Mouse (Mus musculus): ENCODE data around the gene Chpf. TPM values are rescaled to one million over a fixed set of nuclear protein-coding genes. Genes with fewer than 3 reads are reported as not detected.

The Chpf gene
- polyA plus RNA-seq, 1 experiment: 92.6 TPM

DNA sequence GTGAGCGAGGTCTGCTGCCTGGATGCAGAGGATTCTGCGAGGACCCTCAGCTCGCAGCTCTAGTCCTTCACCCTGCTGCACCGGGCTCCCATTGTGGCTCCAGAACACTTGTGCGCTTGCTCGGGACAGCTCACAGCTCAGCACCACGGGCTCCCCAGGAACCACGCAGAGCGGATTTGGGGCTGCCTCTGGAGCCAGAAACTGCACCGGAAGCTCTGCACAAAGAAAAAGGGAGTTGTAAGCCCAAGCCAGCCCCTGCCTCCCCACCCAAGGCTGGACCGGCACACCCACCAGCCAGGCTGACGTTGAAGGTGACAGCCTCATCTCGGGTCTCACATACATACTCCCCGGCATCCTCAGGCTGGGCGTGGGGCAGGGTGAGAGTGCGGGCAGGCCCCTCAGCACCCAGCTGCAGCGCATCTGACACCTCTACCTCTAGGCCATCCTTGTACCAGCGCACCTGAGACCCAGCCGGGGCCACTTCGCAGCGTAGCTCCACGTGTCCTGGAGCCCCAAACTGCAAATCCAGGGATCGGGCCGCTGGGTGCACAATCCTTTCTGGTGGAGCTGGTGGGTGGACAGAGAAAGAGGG, 13.6 kb upstream of the Chpf start:
- no peaks in the 10 kb centered on the region for H3K27me3 ChIP-seq (ENCODE audit: control insufficient read depth, insufficient read depth, low read length)

DNA sequence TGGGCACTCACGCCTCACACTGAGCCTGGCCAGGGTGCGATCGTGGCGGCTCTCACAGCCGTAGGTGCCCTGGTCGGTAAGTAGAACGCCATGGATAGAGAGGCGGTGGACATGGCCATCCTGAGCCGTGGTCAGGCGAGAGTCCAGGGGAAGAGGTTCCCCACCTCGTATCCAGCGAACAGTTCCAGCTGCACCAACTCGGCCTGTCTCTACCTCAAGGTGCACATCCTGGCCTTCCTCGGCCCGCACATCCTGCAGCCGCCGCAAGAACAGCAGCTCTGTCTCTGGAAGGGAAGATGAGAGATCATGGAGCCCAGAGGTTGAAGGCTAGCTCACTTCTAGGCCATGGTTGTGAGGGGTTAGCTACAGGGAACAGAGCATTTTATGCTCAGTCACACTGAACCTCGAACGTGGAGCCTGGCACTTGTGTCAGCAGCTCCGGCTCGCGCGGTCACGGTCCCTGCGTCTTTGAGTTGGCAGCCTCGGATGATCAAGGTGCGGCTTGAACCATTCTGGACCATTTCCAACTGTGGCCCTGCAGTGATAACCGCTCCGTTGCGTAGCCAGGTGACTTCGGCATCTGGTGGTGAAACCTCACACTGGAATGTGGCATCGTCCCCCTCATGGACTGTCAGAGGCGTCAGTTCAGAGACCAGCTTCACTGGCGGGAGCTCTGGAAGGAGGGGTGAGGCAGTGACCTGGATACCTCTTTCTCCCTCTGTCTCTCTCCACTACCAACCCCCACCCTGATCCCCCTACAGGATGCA, 11.9 kb upstream of the Chpf start:
- Histone ChIP-seq H3K27me3 (ENCODE audit: control insufficient read depth, insufficient read depth, low read length) (no peaks in the 10 kb centered on the region), H3K4me3 (replicated peaks; ENCODE audit: insufficient read depth, low read depth, low read length) (no peak overlapping the region), H3K27ac (ENCODE audit: insufficient read depth, low read length) (no peak overlapping the region), H3K4me1 (ENCODE audit: control insufficient read depth, insufficient read depth, low read length) (peaks cover 12% of the 10 kb centered on the region)
- no peak for TF ChIP-seq POLR2A (IDR thresholded peaks at IDR 0.05; ENCODE audit: borderline replicate concordance, insufficient read depth, low read length)
- no peak for TF ChIP-seq CTCF (IDR thresholded peaks at IDR 0.05; ENCODE audit: borderline replicate concordance, insufficient read depth, low read depth, low read length)
- 87% methylated on average over 34 of the region's 34 CpGs for WGBS
- DNase-seq: peak in 1 of 2 experiments; percentile 11

More for the DNA sequence above, 13.6 kb upstream of the Chpf start:
- DNase-seq: peak in 1 of 2 experiments; percentile 7
- H3K4me1 ChIP-seq (ENCODE audit: control insufficient read depth, insufficient read depth, low read length): peaks cover 6% of the 10 kb centered on the region; the same call in 1 of the 2 replicates
- no peak overlapping the region for H3K4me3 ChIP-seq (replicated peaks; ENCODE audit: insufficient read depth, low read depth, low read length)
- H3K27ac ChIP-seq (ENCODE audit: insufficient read depth, low read length): no peak overlapping the region
- WGBS: 54% methylated on average over 24 of the region's 24 CpGs
- TF ChIP-seq CTCF (IDR thresholded peaks at IDR 0.05; ENCODE audit: borderline replicate concordance, insufficient read depth, low read depth, low read length): no peak
- TF ChIP-seq POLR2A (IDR thresholded peaks at IDR 0.05; ENCODE audit: borderline replicate concordance, insufficient read depth, low read length): no peak

- DNase-seq: peak; percentile 82 to 88
- TF ChIP-seq POLR2A (IDR thresholded peaks at IDR 0.05; ENCODE audit: borderline replicate concordance, insufficient read depth, low read length) (no peak), CTCF (IDR thresholded peaks at IDR 0.05; ENCODE audit: borderline replicate concordance, insufficient read depth, low read depth, low read length) (peak; percentile 45; the same call in 1 of the 2 replicates)
- WGBS: under 1% methylated on average over 62 of the region's 62 CpGs
- H3K27me3 ChIP-seq (ENCODE audit: control insufficient read depth, insufficient read depth, low read length): no peaks in the 10 kb centered on the region
- peak overlapping the region; percentile 68 for H3K4me3 ChIP-seq (replicated peaks; ENCODE audit: insufficient read depth, low read depth, low read length)
- H3K27ac ChIP-seq (ENCODE audit: insufficient read depth, low read length): no peak overlapping the region
- peaks cover 18% of the 10 kb centered on the region for H3K4me1 ChIP-seq (ENCODE audit: control insufficient read depth, insufficient read depth, low read length)
Observed at GRCm38 (mm10) chr1:75487405-75488161, 8.5 kb upstream of the Chpf start.

GRCm38 (mm10) chr1:75487040-75487404, 7.9 kb upstream of the Chpf start:
- Histone ChIP-seq H3K4me1 (ENCODE audit: control insufficient read depth, insufficient read depth, low read length) (peaks cover 20% of the 10 kb centered on the region), H3K4me3 (replicated peaks; ENCODE audit: insufficient read depth, low read depth, low read length) (peak overlapping the region; percentile 68), H3K27ac (ENCODE audit: insufficient read depth, low read length) (no peak overlapping the region), H3K27me3 (ENCODE audit: control insufficient read depth, insufficient read depth, low read length) (no peaks in the 10 kb centered on the region)
- TF ChIP-seq CTCF (IDR thresholded peaks at IDR 0.05; ENCODE audit: borderline replicate concordance, insufficient read depth, low read depth, low read length) (no peak), POLR2A (IDR thresholded peaks at IDR 0.05; ENCODE audit: borderline replicate concordance, insufficient read depth, low read length) (no peak)
- no peak for DNase-seq
- WGBS: 2% methylated on average over 13 of the region's 13 CpGs

DNA sequence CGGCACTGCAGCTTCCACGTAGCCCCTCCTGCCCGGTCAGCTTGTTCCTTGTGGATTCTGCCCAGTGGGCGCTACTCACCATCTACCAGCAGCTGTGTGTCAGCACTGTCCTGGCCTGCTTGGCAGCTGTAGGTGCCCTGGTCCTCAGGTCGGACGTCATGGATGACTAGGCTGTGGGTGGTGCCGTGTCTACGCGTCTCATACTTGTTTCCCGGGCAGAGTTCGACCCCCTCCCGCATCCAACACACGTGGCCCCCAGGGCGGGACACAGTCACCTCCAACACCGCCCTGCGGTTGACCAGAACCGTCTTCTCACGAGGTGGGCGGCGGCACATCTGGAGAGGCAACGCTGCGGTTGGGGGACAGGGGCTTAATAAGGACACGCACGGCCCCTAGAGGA, 7.5 kb upstream of the Chpf start:
- TF ChIP-seq POLR2A (IDR thresholded peaks at IDR 0.05; ENCODE audit: borderline replicate concordance, insufficient read depth, low read length): no peak
- TF ChIP-seq CTCF (IDR thresholded peaks at IDR 0.05; ENCODE audit: borderline replicate concordance, insufficient read depth, low read depth, low read length): no peak
- H3K27me3 ChIP-seq (ENCODE audit: control insufficient read depth, insufficient read depth, low read length): no peaks in the 10 kb centered on the region
- peak overlapping the region; percentile 68 for H3K4me3 ChIP-seq (replicated peaks; ENCODE audit: insufficient read depth, low read depth, low read length)
- 16% methylated on average over 24 of the region's 24 CpGs for WGBS
- DNase-seq: peak in 1 of 2 experiments; percentile 41
- no peak overlapping the region for H3K27ac ChIP-seq (ENCODE audit: insufficient read depth, low read length)
- peaks cover 20% of the 10 kb centered on the region for H3K4me1 ChIP-seq (ENCODE audit: control insufficient read depth, insufficient read depth, low read length)

- DNase-seq: no peak
- Histone ChIP-seq H3K4me1 (ENCODE audit: control insufficient read depth, insufficient read depth, low read length) (peaks cover 16% of the 10 kb centered on the region), H3K27ac (ENCODE audit: insufficient read depth, low read length) (no peak overlapping the region), H3K4me3 (replicated peaks; ENCODE audit: insufficient read depth, low read depth, low read length) (peak overlapping the region; percentile 31), H3K27me3 (ENCODE audit: control insufficient read depth, insufficient read depth, low read length) (no peaks in the 10 kb centered on the region)
- 75% methylated on average over 7 of the region's 7 CpGs for WGBS
- no peak for TF ChIP-seq CTCF (IDR thresholded peaks at IDR 0.05; ENCODE audit: borderline replicate concordance, insufficient read depth, low read depth, low read length)
- no peak for TF ChIP-seq POLR2A (IDR thresholded peaks at IDR 0.05; ENCODE audit: borderline replicate concordance, insufficient read depth, low read length)
Observed at GRCm38 (mm10) chr1:75480735-75481134, 1.6 kb upstream of the Chpf start.

GRCm38 (mm10) chr1:75480036-75480435, 929 bp upstream of the Chpf start:
- Histone ChIP-seq H3K27ac (ENCODE audit: insufficient read depth, low read length) (peak overlapping the region; percentile 92), H3K4me3 (replicated peaks; ENCODE audit: insufficient read depth, low read depth, low read length) (peak overlapping the region; percentile 85), H3K4me1 (ENCODE audit: control insufficient read depth, insufficient read depth, low read length) (peaks cover 16% of the 10 kb centered on the region), H3K27me3 (ENCODE audit: control insufficient read depth, insufficient read depth, low read length) (no peaks in the 10 kb centered on the region)
- DNase-seq: no peak
- TF ChIP-seq POLR2A (IDR thresholded peaks at IDR 0.05; ENCODE audit: borderline replicate concordance, insufficient read depth, low read length): no peak
- TF ChIP-seq CTCF (IDR thresholded peaks at IDR 0.05; ENCODE audit: borderline replicate concordance, insufficient read depth, low read depth, low read length): no peak
- 4% methylated on average over 13 of the region's 13 CpGs for WGBS
